Mouse (Mus musculus) liver, postnatal 0 days (tissue): Measurements from ENCODE around the gene Sec24d. TPM values are rescaled to one million over a fixed set of nuclear protein-coding genes. Genes with fewer than 3 reads are reported as not detected.

ENCODE experiments used
- ATAC-seq: fragments of 200-750 bp; cut with Nextera tagmentation; 2 replicates; pipeline ENCODE4 v1.8.0; 2017; ENCODE audit warnings: mild to moderate bottlenecking, moderate library complexity
- DNase-seq: peaks from one replicate; pipeline ENCODE4 v3.0.0-alpha.2; 2016
- H3K27ac ChIP-seq: fragments of 300-500 bp; sonication (generic); 2 replicates; pipeline ENCODE4 v1.5.1; 2014; ENCODE audit warnings: antibody characterized with exemption, moderate library complexity, mild to moderate bottlenecking, low read depth
- H3K27me3 ChIP-seq: fragments of 300-500 bp; sonication (generic); 2 replicates; pipeline ENCODE4 v1.6.1; 2014; ENCODE audit warnings: low read length, control low read depth, mixed read lengths; ENCODE audit not compliant: insufficient read depth
- H3K36me3 ChIP-seq: fragments of 300-500 bp; sonication (generic); replicated peaks from 2 replicates; pipeline ENCODE4 v1.6.1; 2014; ENCODE audit warnings: mild to moderate bottlenecking, control low read depth, low read length, moderate library complexity, mixed read lengths; ENCODE audit not compliant: insufficient read depth
- H3K4me1 ChIP-seq: fragments of 300-500 bp; sonication (generic); 2 replicates; pipeline ENCODE4 v1.6.1; 2014; ENCODE audit warnings: antibody characterized with exemption, mild to moderate bottlenecking, control low read depth; ENCODE audit not compliant: insufficient read depth
- H3K4me2 ChIP-seq: fragments of 300-500 bp; sonication (generic); 2 replicates; pipeline ENCODE4 v1.6.1; 2014; ENCODE audit warnings: low read depth, mild to moderate bottlenecking, low read length, moderate library complexity, mixed read lengths
- H3K4me3 ChIP-seq: fragments of 300-500 bp; sonication (generic); 2 replicates; pipeline ENCODE4 v1.5.1; 2014; ENCODE audit warnings: low read depth, low read length
- H3K9ac ChIP-seq: fragments of 300-500 bp; sonication (generic); replicated peaks from 2 replicates; pipeline ENCODE4 v1.6.1; 2014; ENCODE audit warnings: mild to moderate bottlenecking, moderate library complexity
- H3K9me3 ChIP-seq: fragments of 300-500 bp; sonication (generic); 2 replicates; pipeline ENCODE4 v1.6.1; 2016; ENCODE audit warnings: mild to moderate bottlenecking, control low read depth, low read length, mixed read lengths
- CTCF ChIP-seq: sonication (generic); IDR thresholded peaks from 2 replicates; pipeline ENCODE4 v1.5.1; 2016; ENCODE audit warnings: antibody characterized with exemption, low read depth
- EP300 ChIP-seq: IDR thresholded peaks from 2 replicates; pipeline ENCODE4 v1.6.1; 2016; ENCODE audit warnings: antibody characterized with exemption, low read depth, mild to moderate bottlenecking
- WGBS: fragments of 180-500 bp; shearing (Covaris S2); extraction: QIAGEN DNeasy Blood & Tissue Kit; methylation state at CpG from one replicate; pipeline ENCODE4 v1.1.7; 2014; ENCODE audit not compliant: insufficient replicate concordance; 5-methylcytosine and 5-hydroxymethylcytosine counted together
- polyA plus RNA-seq: library from polyadenylated mRNA; unstranded; fragments of >200 nt; fragmentation: Nextera tagmentation; extraction: Ambion mirVana; gene quantifications from 2 replicates; pipeline ENCODE4 v1.2.1, GENCODE M21; 2015

Sec24d gene
- polyA plus RNA-seq, 1 experiment from 2014 or later, result 18.5 TPM

GRCm38 (mm10) chr3:123391180-123391579, 123.9 kb downstream of the Sec24d start:
- Histone ChIP-seq H3K4me2 (no peak overlapping the region), H3K36me3 (no peaks in the 10 kb centered on the region), H3K4me1 (no peaks in the 10 kb centered on the region), H3K27ac (no peak overlapping the region), H3K4me3 (no peak overlapping the region), H3K9me3 (no peaks in the 10 kb centered on the region), H3K9ac (no peak overlapping the region), H3K27me3 (no peaks in the 10 kb centered on the region)
- ATAC-seq, result no peak
- WGBS, result 73% methylated on average over 4 of the region's 4 CpGs
- no peak for TF ChIP-seq CTCF
- no peak for TF ChIP-seq EP300
- no peak for DNase-seq

DNA sequence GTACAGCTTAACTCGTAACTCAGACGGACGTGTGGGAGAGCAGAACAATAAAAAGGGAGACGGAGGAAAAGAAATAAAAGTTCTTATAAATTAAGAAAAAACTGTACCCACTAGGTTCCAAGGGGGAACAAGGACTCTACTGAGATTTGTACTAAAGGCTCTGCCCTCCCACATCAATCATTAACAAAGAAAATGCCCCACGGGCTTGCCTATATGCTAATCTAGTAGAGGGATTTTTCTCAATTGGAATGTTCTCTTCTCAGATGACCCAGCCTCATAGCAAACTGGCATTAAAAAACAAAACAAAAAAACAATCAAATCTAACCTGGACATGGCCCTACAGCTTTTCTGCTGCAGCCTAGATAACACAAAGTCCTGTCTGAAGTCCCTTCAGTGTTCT, 128.4 kb downstream of the Sec24d start:
- Histone ChIP-seq H3K9ac (no peak overlapping the region), H3K27ac (no peak overlapping the region), H3K36me3 (no peaks in the 10 kb centered on the region), H3K4me1 (no peaks in the 10 kb centered on the region), H3K27me3 (no peaks in the 10 kb centered on the region), H3K9me3 (no peaks in the 10 kb centered on the region), H3K4me3 (no peak overlapping the region), H3K4me2 (no peak overlapping the region)
- DNase-seq (no peak), ATAC-seq (no peak)
- 74% methylated on average over 5 of the region's 5 CpGs for WGBS
- TF ChIP-seq CTCF, result no peak
- no peak for TF ChIP-seq EP300

GRCm38 (mm10) chr3:123397562-123398481, 130.6 kb downstream of the Sec24d start:
- Histone ChIP-seq H3K4me1 (no peaks in the 10 kb centered on the region), H3K27me3 (no peaks in the 10 kb centered on the region), H3K36me3 (no peaks in the 10 kb centered on the region), H3K27ac (no peak overlapping the region), H3K4me3 (no peak overlapping the region), H3K9ac (no peak overlapping the region), H3K4me2 (no peak overlapping the region), H3K9me3 (no peaks in the 10 kb centered on the region)
- ATAC-seq (no peak), DNase-seq (no peak)
- TF ChIP-seq EP300 (no peak), CTCF (no peak)
- WGBS, result 75% methylated on average over 9 of the region's 9 CpGs

GRCm38 (mm10) chr3:123404945-123405344, 137.7 kb downstream of the Sec24d start:
- Histone ChIP-seq H3K4me1 (no peaks in the 10 kb centered on the region), H3K4me2 (no peak overlapping the region), H3K9ac (no peak overlapping the region), H3K36me3 (no peaks in the 10 kb centered on the region), H3K4me3 (no peak overlapping the region), H3K27me3 (no peaks in the 10 kb centered on the region), H3K27ac (no peak overlapping the region), H3K9me3 (no peaks in the 10 kb centered on the region)
- ATAC-seq (no peak), DNase-seq (no peak)
- no peak for TF ChIP-seq EP300
- no peak for TF ChIP-seq CTCF
- 57% methylated on average over 3 of the region's 3 CpGs for WGBS

- Histone ChIP-seq H3K27ac (no peak overlapping the region), H3K9ac (no peak overlapping the region), H3K36me3 (no peaks in the 10 kb centered on the region), H3K4me3 (no peak overlapping the region), H3K27me3 (no peaks in the 10 kb centered on the region), H3K9me3 (no peaks in the 10 kb centered on the region), H3K4me2 (no peak overlapping the region), H3K4me1 (no peaks in the 10 kb centered on the region)
- ATAC-seq (no peak), DNase-seq (no peak)
- no peak for TF ChIP-seq EP300
- TF ChIP-seq CTCF, result no peak
- 64% methylated on average over 6 of the region's 6 CpGs for WGBS
Measured at GRCm38 (mm10) chr3:123411821-123412578, 144.7 kb downstream of the Sec24d start.

GRCm38 (mm10) chr3:123413173-123413572, 145.9 kb downstream of the Sec24d start:
- no peak for DNase-seq
- H3K9ac ChIP-seq, result no peak overlapping the region
- WGBS, result 67% methylated on average over 5 of the region's 5 CpGs

More at GRCm38 (mm10) chr3:123413173-123413572, 145.9 kb downstream of the Sec24d start:
- Histone ChIP-seq H3K27me3 (no peaks in the 10 kb centered on the region), H3K36me3 (no peaks in the 10 kb centered on the region), H3K9me3 (no peaks in the 10 kb centered on the region), H3K4me3 (no peak overlapping the region), H3K4me1 (no peaks in the 10 kb centered on the region), H3K4me2 (no peak overlapping the region), H3K27ac (no peak overlapping the region)
- TF ChIP-seq CTCF, result no peak
- ATAC-seq, result no peak

Other genes with a start within 250 kb of the Sec24d start
- 0.18 and 4.4 TPM in 2 replicates for gene Myoz2, start 232.4 kb upstream of the Sec24d start, polyA plus RNA-seq
- 0.06 and 0.27 TPM in 2 replicates for gene Synpo2, start 31.3 kb upstream of the Sec24d start, polyA plus RNA-seq
- 5.0 and 5.3 TPM in 2 replicates for gene Mettl14, start 118.7 kb downstream of the Sec24d start, polyA plus RNA-seq
- 0.97 and 1.0 TPM in 2 replicates for gene Prss12, start 179.5 kb downstream of the Sec24d start, polyA plus RNA-seq